Mouse (Mus musculus) gastrocnemius, postnatal 25 days (tissue): Measurements from ENCODE around the gene Pknox1. TPM values are rescaled to one million over a fixed set of nuclear protein-coding genes. Genes with fewer than 3 reads are reported as not detected.
A peak's percentile ranks its signal among the peaks of the same experiment; 100 is the strongest.
"Not testable (repeated sequence)": the region's sequence is repeated elsewhere in the genome, so short reads cannot be mapped to it uniquely, and the experiment has no call there.

Experiments used
- DNase-seq: peaks from one replicate; pipeline ENCODE4 v3.0.0; 2022
- total RNA-seq, 2 experiments: library from RNA; stranded (reverse); gene quantifications; 1 replicate in 1 of 2; 2 replicates in 1 of 2; pipeline ENCODE4 v1.2.3; 2021

Gene Pknox1
- total RNA-seq, 2 experiments from 2014 or later: 5.9 to 7.0 TPM

GRCm38 (mm10) chr17:31597957-31598356 lies 33.4 kb downstream of the Pknox1 start:
- DNase-seq: no peak

- no peak for DNase-seq
Observed at GRCm38 (mm10) chr17:31598593-31598992, 34.1 kb downstream of the Pknox1 start.

GRCm38 (mm10) chr17:31606424-31606823 lies 41.9 kb downstream of the Pknox1 start:
- DNase-seq: no peak

GRCm38 (mm10) chr17:31607256-31607951 lies 42.9 kb downstream of the Pknox1 start:
- no peak for DNase-seq

- not testable (repeated sequence) for DNase-seq
Observed at GRCm38 (mm10) chr17:31609173-31609572, 44.6 kb downstream of the Pknox1 start.

- no peak for DNase-seq
Observed at GRCm38 (mm10) chr17:31609895-31610294, 45.4 kb downstream of the Pknox1 start.

GRCm38 (mm10) chr17:31613086-31613755 lies 48.7 kb downstream of the Pknox1 start:
- DNase-seq: no peak

- no peak for DNase-seq
Observed at GRCm38 (mm10) chr17:31623101-31623500, 58.6 kb downstream of the Pknox1 start.

- DNase-seq: no peak
Observed at GRCm38 (mm10) chr17:31627961-31628360, 63.4 kb downstream of the Pknox1 start.

- DNase-seq: no peak
Observed at GRCm38 (mm10) chr17:31631081-31631800, 66.7 kb downstream of the Pknox1 start.

- no peak for DNase-seq
Observed at GRCm38 (mm10) chr17:31633007-31633406, 68.5 kb downstream of the Pknox1 start.

GRCm38 (mm10) chr17:31634896-31635295 lies 70.4 kb downstream of the Pknox1 start:
- no peak for DNase-seq

GRCm38 (mm10) chr17:31635781-31636180 lies 71.2 kb downstream of the Pknox1 start:
- DNase-seq: no peak

- DNase-seq: no peak
Observed at GRCm38 (mm10) chr17:31636277-31636941, 71.9 kb downstream of the Pknox1 start.

GRCm38 (mm10) chr17:31636942-31637811 lies 72.6 kb downstream of the Pknox1 start, which contains the start of gene Cbs:
Gene Cbs (minus strand): TSS chr17:31637238.
- peak; percentile 86 for DNase-seq

- DNase-seq: no peak
Observed at GRCm38 (mm10) chr17:31637866-31638570, 73.5 kb downstream of the Pknox1 start.

- DNase-seq: no peak
Observed at GRCm38 (mm10) chr17:31639651-31640050, 75.1 kb downstream of the Pknox1 start.

- DNase-seq: no peak
Observed at GRCm38 (mm10) chr17:31642331-31642730, 77.8 kb downstream of the Pknox1 start.

GRCm38 (mm10) chr17:31642913-31643312 lies 78.4 kb downstream of the Pknox1 start:
- DNase-seq: no peak

- DNase-seq: no peak
Observed at GRCm38 (mm10) chr17:31646199-31647002, 81.9 kb downstream of the Pknox1 start.
